Mouse (Mus musculus) lung, adult 2 months (tissue): ENCODE measurements around the gene Tssk2.

Experiments used
- CTCF ChIP-seq: fragments of 200-500 bp; IDR thresholded peaks from 2 replicates; pipeline ENCODE4 v1.5.1; 2011; ENCODE audit warnings: mild to moderate bottlenecking, low read length, control low read depth; ENCODE audit not compliant: insufficient read depth
- POLR2A ChIP-seq: fragments of 200-500 bp; IDR thresholded peaks from 2 replicates; pipeline ENCODE4 v1.6.1; 2011; ENCODE audit warnings: low read depth, mild to moderate bottlenecking, control low read depth, low read length, borderline replicate concordance; ENCODE audit errors: extremely low read depth

DNA sequence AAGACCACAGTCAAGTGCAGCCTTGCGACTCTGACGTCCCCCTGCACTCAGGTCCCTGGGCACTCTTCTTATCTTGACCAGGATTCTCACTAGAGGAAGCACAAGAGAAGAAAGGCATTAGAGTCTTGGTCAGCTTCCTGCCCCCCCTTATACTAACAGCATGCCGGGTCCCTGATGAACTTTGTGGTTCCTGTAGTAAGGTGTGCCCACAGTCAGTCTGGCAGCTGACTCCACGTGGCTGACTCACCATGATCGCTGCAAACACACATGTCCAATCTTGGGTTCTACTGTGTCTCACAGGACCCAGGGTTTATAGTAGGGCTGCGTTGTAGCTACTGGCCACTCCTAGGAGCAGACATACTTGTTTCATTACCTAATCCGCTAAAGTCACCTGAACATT lies 39.8 kb downstream of the Tssk2 start:
- no peak for TF ChIP-seq CTCF
- no peak for TF ChIP-seq POLR2A
